Mouse (Mus musculus) heart, adult 9 months (tissue): ENCODE data around the gene Stx16.

Experiments
- DNase-seq, 2 experiments: peaks; one replicate each; pipeline ENCODE4 v3.0.0; 2022; ENCODE audit warnings: low spot score in 2 of 2

Stx16 gene

GRCm38 (mm10) chr2:174075072-174075570 lies 987 bp upstream of the Stx16 start:
- no peak for DNase-seq

- DNase-seq = no peak
Measured at GRCm38 (mm10) chr2:174076433-174076824, 321 bp downstream of the Stx16 start.

- no peak for DNase-seq
Measured at GRCm38 (mm10) chr2:174077004-174077695, 1.0 kb downstream of the Stx16 start.

GRCm38 (mm10) chr2:174077776-174078338 lies 1.7 kb downstream of the Stx16 start:
- no peak for DNase-seq

- DNase-seq = no peak
Measured at GRCm38 (mm10) chr2:174081833-174082232, 5.7 kb downstream of the Stx16 start.

- DNase-seq = no peak
Measured at GRCm38 (mm10) chr2:174082380-174082918, 6.3 kb downstream of the Stx16 start.

GRCm38 (mm10) chr2:174095086-174095485 lies 19.0 kb downstream of the Stx16 start:
- DNase-seq = no peak

- no peak for DNase-seq
Measured at GRCm38 (mm10) chr2:174102399-174102798, 26.3 kb downstream of the Stx16 start.

GRCm38 (mm10) chr2:174103527-174103926 lies 27.4 kb downstream of the Stx16 start:
- DNase-seq = no peak

- DNase-seq = no peak
Measured at GRCm38 (mm10) chr2:174107375-174107774, 31.3 kb downstream of the Stx16 start.

- DNase-seq = peak; percentile 65 to 68
Measured at GRCm38 (mm10) chr2:174109991-174110782, 34.1 kb downstream of the Stx16 start, which contains the start of gene Npepl1. TSS of gene Npepl1 (plus strand) at chr2:174110349.

- DNase-seq = peak in 1 of 2 experiments; percentile 11
Measured at GRCm38 (mm10) chr2:174110783-174111549, 34.9 kb downstream of the Stx16 start.

- DNase-seq = no peak
Measured at GRCm38 (mm10) chr2:174112931-174113330, 36.8 kb downstream of the Stx16 start.

GRCm38 (mm10) chr2:174114148-174114864 lies 38.2 kb downstream of the Stx16 start:
- DNase-seq = peak; percentile 32 to 52

GRCm38 (mm10) chr2:174116929-174117328 lies 40.8 kb downstream of the Stx16 start:
- DNase-seq = no peak

GRCm38 (mm10) chr2:174118141-174118540 lies 42.0 kb downstream of the Stx16 start:
- no peak for DNase-seq

GRCm38 (mm10) chr2:174119259-174119658 lies 43.2 kb downstream of the Stx16 start:
- no peak for DNase-seq

- DNase-seq = no peak
Measured at GRCm38 (mm10) chr2:174120631-174121030, 44.5 kb downstream of the Stx16 start.

- DNase-seq = no peak
Measured at GRCm38 (mm10) chr2:174121411-174121947, 45.4 kb downstream of the Stx16 start.

GRCm38 (mm10) chr2:174122331-174122730 lies 46.2 kb downstream of the Stx16 start:
- DNase-seq = no peak
